Mouse (Mus musculus) ES-E14 (cell line): ENCODE measurements around the gene Smg1. TPM values are rescaled to one million over a fixed set of nuclear protein-coding genes. Genes with fewer than 3 reads are reported as not detected.

Experiments
- DNase-seq: peaks from one replicate; pipeline ENCODE4 v3.0.0-alpha.2; 2013; ENCODE audit warnings: low read depth, low spot score
- H3K27ac ChIP-seq: 2 replicates; pipeline ENCODE4 v1.5.1; 2012; ENCODE audit warnings: low read depth, mild to moderate bottlenecking, low read length, moderate library complexity, mixed read lengths; ENCODE audit not compliant: poor library complexity, insufficient read depth, severe bottlenecking
- H3K36me3 ChIP-seq: 2 replicates; pipeline ENCODE4 v1.6.1; 2012; ENCODE audit warnings: mild to moderate bottlenecking, low read length, moderate library complexity, mixed read lengths; ENCODE audit not compliant: control insufficient read depth, poor library complexity, insufficient read depth, severe bottlenecking
- H3K4me1 ChIP-seq, 2 experiments: fragments of 150-350 bp in 1 of 2; sonication (generic) in 1 of 2; 2 replicates each; pipeline ENCODE4 v1.6.1; 2012; ENCODE audit warnings: low read length in 2 of 2, mild to moderate bottlenecking in 1 of 2, mixed read lengths in 1 of 2; ENCODE audit not compliant: control insufficient read depth in 2 of 2, insufficient read depth in 2 of 2, poor library complexity in 1 of 2
- H3K4me3 ChIP-seq, 2 experiments: fragments of 150-350 bp in 1 of 2; sonication (generic) in 1 of 2; 2 replicates each; pipeline ENCODE4 v1.5.1; 2012; ENCODE audit warnings: low read length in 2 of 2, low read depth in 1 of 2, mild to moderate bottlenecking in 1 of 2, mixed read lengths in 1 of 2; ENCODE audit not compliant: insufficient read depth in 1 of 2, poor library complexity in 1 of 2, severe bottlenecking in 1 of 2
- H3K9ac ChIP-seq: 2 replicates; pipeline ENCODE4 v1.6.1; 2012; ENCODE audit warnings: low read depth, mild to moderate bottlenecking, low read length, mixed read lengths; ENCODE audit not compliant: poor library complexity, insufficient read depth, severe bottlenecking
- H3K9me3 ChIP-seq: fragments of 150-350 bp; sonication (generic); 2 replicates; pipeline ENCODE4 v1.6.1; 2012; ENCODE audit warnings: low read depth, mild to moderate bottlenecking, low read length; ENCODE audit not compliant: control insufficient read depth, insufficient read depth
- CHD2 ChIP-seq: IDR thresholded peaks from 2 replicates; pipeline ENCODE4 v1.6.1; 2014; ENCODE audit warnings: mild to moderate bottlenecking, low read depth, low read length, inconsistent platforms
- HCFC1 ChIP-seq: IDR thresholded peaks from 2 replicates; pipeline ENCODE4 v1.6.1; 2012; ENCODE audit warnings: low read length, inconsistent platforms, borderline replicate concordance; ENCODE audit not compliant: insufficient read depth
- MAFK ChIP-seq: IDR thresholded peaks from 2 replicates; pipeline ENCODE4 v1.6.1; 2014; ENCODE audit warnings: mild to moderate bottlenecking, low read depth, low read length, inconsistent platforms; ENCODE audit not compliant: insufficient read depth
- ZC3H11A ChIP-seq: IDR thresholded peaks from 2 replicates; pipeline ENCODE4 v1.6.1; 2012; ENCODE audit warnings: low read depth, mild to moderate bottlenecking, inconsistent platforms, low read length, borderline replicate concordance
- ZNF384 ChIP-seq: IDR thresholded peaks from 2 replicates; pipeline ENCODE4 v1.6.1; 2012; ENCODE audit warnings: low read depth, low read length, inconsistent platforms
- in situ Hi-C, 2 experiments: fragments of 600-800 bp; cut with MboI; formaldehyde crosslinking; loops; one replicate each; pipeline ENCODE4 v1.15.1; 2025; ENCODE audit warnings: low sequenced_read_pairs in 2 of 2, inconsistent platforms in 1 of 2; ENCODE audit not compliant: unreplicated experiment in 2 of 2
- total RNA-seq: library from RNA; depleted of rRNA; stranded (reverse); fragments of 300-350 nt; gene quantifications from 2 replicates; pipeline ENCODE4 v1.2.3, GENCODE M21; 2012; rRNA removed

Smg1 gene
- total RNA-seq, 1 experiment, result 55.3 TPM

GRCm38 (mm10) chr7:118097615-118098014 lies 145.9 kb downstream of the Smg1 start:
- no peak for DNase-seq
- TF ChIP-seq CHD2 (no peak), HCFC1 (no peak), ZNF384 (no peak), ZC3H11A (no peak), MAFK (no peak)
- in situ Hi-C loops, result no loop called here
- no peaks in the 10 kb centered on the region for H3K9me3 ChIP-seq
- no peaks in the 10 kb centered on the region for H3K36me3 ChIP-seq
- no peak overlapping the region for H3K9ac ChIP-seq
- peaks cover 0 to 5% of the 10 kb centered on the region in 2 experiments; a peak in 2 of 4 replicates for H3K4me1 ChIP-seq
- H3K4me3 ChIP-seq, result no peak overlapping the region
- no peak overlapping the region for H3K27ac ChIP-seq

Other genes with a start within 250 kb of the Smg1 start
- 1,964 and 2,152 TPM in 2 replicates for gene Rps15a, start 127.5 kb downstream of the Smg1 start, total RNA-seq
- 609 and 926 TPM in 2 replicates for gene Arl6ip1, start 114.0 kb downstream of the Smg1 start, total RNA-seq
- gene Syt17, start 204.6 kb upstream of the Smg1 start, total RNA-seq, result 0.53 and 0.67 TPM in 2 replicates
- 3.3 and 9.7 TPM in 2 replicates for gene Itpripl2, start 248.3 kb upstream of the Smg1 start, total RNA-seq